Mouse (Mus musculus) liver, adult 2 months (tissue): ENCODE measurements at regions not wholly inside any gene's neighbourhood (a gene's known extent, or its start where the extent isn't known, plus 50 kb on each side); places are given as distances from the start of the nearest gene placed in this dataset.

Source experiments
- CTCF ChIP-seq: fragments of 200-500 bp; IDR thresholded peaks from 2 replicates; pipeline ENCODE4 v1.5.1; 2011; ENCODE audit warnings: low read depth, low read length, control low read depth
- POLR2A ChIP-seq: fragments of 200-500 bp; IDR thresholded peaks from 2 replicates; pipeline ENCODE4 v1.6.1; 2011; ENCODE audit warnings: low read length, control low read depth; ENCODE audit not compliant: insufficient read depth; ENCODE audit errors: extremely low read depth

DNA sequence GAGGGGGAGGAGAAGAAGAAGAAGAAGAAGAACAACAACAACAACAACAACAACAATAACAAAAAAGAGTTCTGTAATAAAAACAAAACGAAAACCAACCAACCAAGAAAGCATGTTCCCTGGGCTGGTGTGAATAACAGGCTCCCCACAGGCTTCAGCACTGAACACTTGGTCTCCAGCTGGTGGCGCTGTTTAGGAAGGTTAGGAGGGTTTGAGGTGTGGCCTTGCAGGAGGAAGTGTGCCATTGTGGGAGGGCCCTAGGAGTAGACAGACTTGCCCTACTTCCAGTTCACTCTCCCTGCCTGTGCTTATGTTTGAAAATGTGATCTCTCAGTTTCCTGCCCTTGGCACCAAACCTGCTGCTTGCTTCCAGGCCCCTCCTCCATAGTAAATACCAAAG is 94.6 kb upstream of the Irx6 start:
- no peak for TF ChIP-seq POLR2A
- TF ChIP-seq CTCF: no peak
